Mouse (Mus musculus) layer of hippocampus, adult 9-11 months (tissue): ENCODE results near the gene Agpat4.
"Not testable (repeated sequence)": the region's sequence is repeated elsewhere in the genome, so short reads cannot be mapped to it uniquely, and the experiment has no call there.

ENCODE experiments used
- DNase-seq: peaks from one replicate; pipeline ENCODE4 v3.0.0; 2022

Gene Agpat4

DNA sequence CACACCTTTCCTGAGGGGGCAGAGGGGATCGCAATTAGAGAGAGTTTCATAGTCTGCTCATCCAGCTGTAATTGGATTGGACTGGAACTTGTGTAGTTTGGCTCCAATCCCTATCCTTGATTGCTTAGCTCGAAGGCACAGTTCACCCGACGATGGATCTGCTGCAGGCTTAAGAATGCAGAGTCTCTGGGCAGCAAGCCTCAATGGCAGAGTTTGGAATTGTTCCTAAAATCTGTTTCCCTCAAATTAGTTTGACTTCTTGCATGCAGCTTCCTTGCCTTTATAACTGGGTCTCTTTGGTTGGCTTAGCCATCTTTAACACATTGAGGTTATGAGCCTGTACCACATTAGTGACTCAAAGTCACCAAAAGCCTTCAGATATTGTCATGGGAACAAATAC lies 81.4 kb downstream of the Agpat4 start:
- DNase-seq, result no peak

- DNase-seq, result no peak
Measured at GRCm38 (mm10) chr17:12201086-12201485, 82.6 kb downstream of the Agpat4 start.

GRCm38 (mm10) chr17:12203414-12203897 lies 85.0 kb downstream of the Agpat4 start:
- peak; percentile 67 for DNase-seq

DNA sequence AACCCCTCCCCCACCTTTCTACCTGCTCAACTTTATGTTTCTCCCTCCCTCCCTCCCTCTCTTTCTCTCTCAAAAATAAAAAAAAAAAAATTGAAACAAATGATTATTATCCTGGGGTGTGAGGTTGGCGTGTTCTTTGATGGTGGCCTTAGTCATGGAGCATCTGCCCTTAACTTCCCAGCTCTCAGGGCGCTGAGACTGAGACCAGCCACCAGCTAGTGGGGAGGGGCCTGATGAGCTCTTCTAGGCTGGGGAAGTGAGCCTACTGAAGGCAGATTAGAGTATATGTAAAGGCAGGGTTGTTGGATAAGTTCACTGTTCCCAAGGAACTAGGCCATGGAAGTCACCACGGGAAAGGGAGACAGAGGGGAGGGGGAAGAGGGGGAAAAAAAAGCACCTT lies 85.7 kb downstream of the Agpat4 start:
- DNase-seq, result no peak

DNA sequence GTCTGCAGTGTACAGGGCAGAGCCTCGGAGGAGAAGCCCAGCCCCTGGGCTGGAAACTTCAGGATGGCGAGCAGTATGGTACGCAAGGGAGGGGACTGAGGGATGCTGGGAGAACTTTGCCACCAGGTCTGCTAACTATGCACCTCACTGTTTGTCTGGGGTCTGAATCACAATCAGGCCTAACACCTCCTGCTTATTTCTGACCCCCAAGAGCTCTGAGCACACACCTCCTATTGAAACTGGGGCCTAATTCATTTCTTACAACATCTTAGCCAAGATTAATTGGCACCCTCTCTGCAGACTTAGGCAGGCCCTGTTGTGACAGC lies 86.1 kb downstream of the Agpat4 start:
- DNase-seq, result no peak

DNA sequence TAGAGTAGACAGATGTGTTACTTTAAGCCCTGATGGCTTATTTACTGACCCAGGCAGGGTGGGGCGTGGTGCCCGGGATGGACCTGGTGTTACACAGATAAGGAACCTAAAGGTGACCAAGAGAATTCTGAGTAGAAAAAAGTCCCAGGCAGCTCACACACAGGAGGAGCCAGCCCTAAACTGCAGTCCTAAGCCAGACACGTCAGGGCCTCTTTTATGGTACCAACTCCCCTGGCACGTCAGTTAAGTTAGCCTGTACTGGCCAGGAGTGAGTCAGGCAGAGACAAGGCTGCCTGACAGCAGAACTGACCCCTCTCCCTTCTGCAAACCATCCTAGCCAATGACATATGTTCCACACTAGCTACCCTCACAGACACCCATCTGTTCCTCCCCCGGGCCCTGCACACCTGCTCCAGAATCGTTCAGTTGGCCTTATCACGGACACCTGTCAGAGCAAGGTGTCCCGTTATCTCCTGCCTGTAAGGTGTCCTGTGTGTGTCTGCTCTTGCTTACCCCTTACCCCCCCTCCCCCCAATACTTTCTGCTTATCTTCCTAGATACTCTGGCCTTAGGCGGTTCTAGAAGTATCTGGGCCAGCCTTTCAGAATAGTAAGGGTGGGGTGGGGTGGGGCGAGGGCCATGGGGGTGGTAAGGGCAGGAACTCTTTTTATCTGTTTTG lies 86.7 kb downstream of the Agpat4 start:
- no peak for DNase-seq

DNA sequence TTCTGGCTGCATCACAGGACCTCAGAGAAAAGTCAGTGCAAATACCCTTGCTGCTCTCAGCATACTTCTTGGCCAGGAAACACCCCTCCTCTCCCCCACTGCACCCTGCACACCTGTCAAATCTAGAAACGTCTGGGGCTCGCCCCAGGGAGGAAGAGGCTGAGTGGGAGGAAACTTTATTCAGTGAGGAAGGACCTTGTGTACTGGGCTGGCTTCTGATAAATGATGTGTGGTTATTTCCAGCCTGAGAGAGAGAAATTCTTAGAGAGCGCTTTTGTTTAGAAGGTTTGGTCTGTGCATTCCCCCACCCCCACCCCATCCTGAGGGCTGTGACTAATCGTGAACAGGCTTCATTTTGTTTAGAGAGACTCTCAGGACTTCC lies 87.2 kb downstream of the Agpat4 start:
- DNase-seq, result no peak

DNA sequence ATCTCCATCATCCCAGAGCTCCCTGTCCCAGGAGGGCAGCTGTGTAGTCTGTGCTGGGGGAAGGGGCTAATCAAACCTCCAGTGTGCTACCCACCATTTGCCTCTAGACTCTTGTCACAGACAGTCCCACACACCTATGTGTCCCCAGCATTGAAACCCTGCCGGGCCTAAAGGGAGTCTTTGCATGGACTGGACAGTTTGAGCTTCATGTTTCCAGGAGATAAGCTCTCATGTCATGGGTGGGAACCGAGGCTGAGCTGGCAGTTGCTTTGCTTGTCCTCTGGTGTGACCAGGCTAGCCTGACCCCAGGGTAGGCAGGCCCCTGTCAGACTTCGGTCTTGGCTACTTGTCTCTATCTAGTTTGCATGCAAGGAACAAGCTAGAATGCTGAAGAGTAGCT lies 87.7 kb downstream of the Agpat4 start:
- no peak for DNase-seq

DNA sequence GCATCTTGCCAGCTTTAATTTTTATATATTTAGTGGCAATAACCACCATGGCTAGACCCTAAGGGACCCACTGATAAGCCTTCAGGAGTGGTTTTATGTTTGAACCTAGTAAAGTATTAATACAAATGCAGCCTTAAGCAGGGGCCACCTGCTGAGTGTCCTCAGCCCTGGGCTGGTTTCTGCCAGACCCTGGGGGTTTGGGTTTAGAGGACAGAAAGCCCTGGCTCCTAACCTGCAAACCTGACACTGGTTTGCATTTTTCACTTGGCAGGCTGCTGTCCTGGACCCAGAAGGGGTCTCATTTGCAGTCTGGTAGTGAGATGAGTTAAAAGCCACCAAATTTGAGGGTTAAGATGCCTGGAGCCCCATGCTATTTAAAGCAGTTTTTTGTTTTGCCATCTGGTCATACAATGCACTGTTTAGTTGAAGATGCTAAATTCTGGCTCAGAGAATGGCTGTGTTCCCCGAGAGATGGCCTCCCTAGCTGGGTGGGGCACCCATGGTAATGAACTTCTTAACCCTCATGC lies 88.6 kb downstream of the Agpat4 start:
- DNase-seq, result no peak

- DNase-seq, result no peak
Measured at GRCm38 (mm10) chr17:12209481-12209880, 91.0 kb downstream of the Agpat4 start.

- DNase-seq, result peak; percentile 77
Measured at GRCm38 (mm10) chr17:12210544-12211132, 92.1 kb downstream of the Agpat4 start.

- DNase-seq, result no peak
Measured at GRCm38 (mm10) chr17:12211890-12212289, 93.4 kb downstream of the Agpat4 start.

- peak; percentile 55 for DNase-seq
Measured at GRCm38 (mm10) chr17:12212341-12212740, 93.8 kb downstream of the Agpat4 start.

DNA sequence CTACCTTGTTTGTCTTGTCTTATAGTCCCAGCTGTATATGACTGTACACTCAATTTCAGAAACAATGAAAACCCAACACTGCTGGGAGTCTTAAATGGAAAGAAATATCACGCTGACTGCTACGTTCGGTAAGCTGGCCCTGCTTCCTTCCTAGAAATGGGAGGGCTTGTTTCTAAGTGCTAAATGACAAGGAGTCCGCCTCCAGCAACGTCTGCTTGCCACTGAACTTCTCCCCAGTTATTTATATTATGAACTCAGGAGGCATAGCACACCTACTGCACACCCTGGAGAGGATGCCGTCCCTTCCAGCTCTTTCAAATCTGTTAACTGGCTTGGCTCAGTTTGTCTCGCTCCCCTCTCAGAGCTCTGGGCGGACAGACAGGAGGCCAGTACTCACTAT lies 94.9 kb downstream of the Agpat4 start:
- no peak for DNase-seq

DNA sequence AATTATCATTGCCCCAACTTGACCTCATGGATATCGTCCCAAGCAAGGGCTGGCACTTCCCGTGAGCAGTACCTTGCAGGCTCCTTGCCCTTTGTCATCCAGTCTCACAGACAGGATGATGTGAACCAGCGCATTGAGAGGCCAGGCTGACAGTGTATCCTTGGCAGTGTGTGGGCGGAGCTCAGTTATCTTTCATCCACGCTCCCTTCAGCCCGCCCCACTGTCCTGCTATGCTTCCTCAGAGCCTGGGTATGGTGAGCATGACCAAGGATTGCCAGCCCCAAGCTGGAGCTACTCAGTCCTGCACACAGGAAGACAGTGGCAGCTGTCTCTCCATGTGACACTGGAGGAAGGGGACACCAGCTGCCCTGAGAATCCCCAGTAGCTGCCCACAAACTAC lies 97.7 kb downstream of the Agpat4 start:
- DNase-seq, result no peak

DNA sequence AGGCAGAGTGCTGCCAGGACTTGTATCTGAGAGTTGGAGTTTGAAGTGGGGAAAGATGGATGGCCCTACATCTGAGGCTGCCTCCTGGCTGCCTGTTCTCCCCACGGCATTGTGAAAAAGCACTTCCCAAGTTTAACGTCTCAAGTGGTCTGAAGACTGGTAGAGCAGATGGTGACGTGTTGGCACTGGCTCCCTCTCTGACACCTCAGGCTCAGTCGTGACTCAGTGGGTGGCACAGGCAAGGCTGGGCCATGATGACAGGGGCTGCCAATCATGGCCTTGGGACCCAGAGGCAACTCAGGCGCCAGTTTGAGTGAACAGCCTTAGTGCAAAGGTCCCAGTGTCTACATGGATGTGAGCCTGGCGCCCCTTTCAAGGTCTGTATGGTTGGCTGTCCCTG lies 103.4 kb downstream of the Agpat4 start:
- no peak for DNase-seq

DNA sequence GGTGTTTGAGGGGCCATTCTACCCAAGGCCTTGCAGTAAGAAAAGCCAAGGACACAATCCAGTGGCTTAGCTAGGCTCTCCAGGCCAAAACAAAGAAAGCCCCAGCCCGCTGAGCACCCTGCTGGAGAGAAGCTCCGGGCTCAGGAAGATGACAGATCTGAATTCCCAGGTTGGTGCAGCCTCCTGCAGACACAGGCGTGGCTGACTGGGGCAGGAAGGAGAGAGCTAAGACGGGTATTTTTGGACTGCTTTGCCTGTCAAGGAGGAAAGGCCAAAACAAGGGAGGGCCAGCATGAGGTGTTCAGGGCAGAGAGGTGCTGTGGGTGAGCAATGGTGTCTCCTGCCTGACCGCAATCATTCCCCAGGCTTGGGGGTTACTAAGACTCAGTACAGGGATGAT lies 105.2 kb downstream of the Agpat4 start:
- no peak for DNase-seq

DNA sequence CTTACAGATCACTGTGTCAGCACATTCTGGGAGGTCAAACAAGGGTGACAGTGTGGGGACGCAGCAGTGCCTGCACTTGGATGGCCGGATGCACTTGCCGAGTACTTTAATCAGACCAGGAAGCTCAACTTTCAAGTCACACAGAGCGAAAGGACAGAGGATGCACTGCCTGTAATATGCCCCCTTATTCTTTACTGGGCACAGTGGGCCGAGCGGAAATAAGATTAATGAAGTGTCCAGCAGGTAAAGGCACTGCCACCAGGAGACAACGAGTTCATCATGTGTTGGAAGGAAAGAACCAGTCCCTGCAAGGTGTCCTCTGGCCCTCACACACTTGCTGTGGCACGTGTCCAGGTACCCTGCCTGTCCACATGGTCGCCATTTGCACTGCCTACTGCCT lies 105.6 kb downstream of the Agpat4 start:
- DNase-seq, result no peak

GRCm38 (mm10) chr17:12224551-12224950 lies 106.0 kb downstream of the Agpat4 start:
- not testable (repeated sequence) for DNase-seq

- no peak for DNase-seq
Measured at GRCm38 (mm10) chr17:12225227-12225626, 106.7 kb downstream of the Agpat4 start.

GRCm38 (mm10) chr17:12226551-12226950 lies 108.0 kb downstream of the Agpat4 start:
- no peak for DNase-seq

DNA sequence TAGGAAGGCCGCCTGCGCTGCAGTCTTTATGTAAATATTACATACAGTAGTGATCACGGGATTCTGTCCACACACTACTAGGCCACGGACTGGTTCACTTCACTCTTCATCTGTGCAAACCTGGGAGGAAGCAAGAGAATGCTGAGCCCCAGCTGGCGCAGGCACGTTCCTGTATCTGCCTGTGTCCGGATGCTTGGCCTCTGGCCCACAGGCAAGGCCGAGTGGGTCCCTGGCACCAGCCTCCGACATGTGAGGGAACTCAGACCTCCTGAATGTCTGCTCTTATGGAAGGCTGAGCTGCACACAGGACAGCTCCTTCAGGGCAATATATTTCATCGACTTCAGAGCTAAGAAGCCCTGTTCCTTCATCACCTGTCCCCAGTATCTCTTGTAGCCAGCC lies 109.5 kb downstream of the Agpat4 start:
- DNase-seq, result no peak

- no peak for DNase-seq
Measured at GRCm38 (mm10) chr17:12228471-12228870, 110.0 kb downstream of the Agpat4 start.

DNA sequence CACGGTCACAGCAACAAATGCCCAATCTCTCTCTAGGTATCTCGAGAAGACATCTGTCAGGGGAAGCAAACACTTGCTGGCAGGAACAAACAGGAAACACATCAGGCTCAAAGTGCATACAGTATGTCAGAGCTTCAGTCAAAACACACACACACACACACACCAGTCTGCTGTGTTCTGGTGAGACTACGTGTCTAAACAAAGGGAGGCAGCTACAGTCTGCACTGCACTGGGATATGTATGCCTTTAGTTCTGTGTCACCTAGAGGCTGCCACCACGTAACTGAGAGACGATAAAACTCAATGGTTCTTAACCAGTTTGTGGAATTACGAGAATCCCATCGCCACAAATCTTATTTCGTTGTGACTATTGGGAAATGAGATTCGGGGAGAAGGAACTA lies 111.3 kb downstream of the Agpat4 start:
- no peak for DNase-seq

DNA sequence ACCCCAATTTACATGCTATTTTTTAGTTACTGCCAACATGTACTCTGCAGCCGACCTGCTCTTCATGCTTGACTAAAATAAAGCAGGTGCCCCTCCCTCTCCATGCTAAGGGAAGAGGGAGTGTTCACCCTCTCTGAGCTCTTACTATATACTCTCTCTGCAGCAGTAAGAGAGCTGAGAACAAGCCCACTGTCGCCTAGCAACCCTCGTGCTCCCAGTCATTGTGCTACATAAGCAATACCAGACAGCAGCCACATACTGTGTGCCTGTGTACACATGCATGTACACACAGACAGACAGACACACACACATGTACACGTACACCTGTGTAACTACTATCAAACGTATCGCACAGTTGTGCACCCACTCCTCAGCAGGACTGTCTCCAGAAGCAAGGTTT lies 111.7 kb downstream of the Agpat4 start:
- DNase-seq, result peak; percentile 74
